Mouse (Mus musculus): Measurements from ENCODE around the gene Extl2.

Extl2 gene

DNA sequence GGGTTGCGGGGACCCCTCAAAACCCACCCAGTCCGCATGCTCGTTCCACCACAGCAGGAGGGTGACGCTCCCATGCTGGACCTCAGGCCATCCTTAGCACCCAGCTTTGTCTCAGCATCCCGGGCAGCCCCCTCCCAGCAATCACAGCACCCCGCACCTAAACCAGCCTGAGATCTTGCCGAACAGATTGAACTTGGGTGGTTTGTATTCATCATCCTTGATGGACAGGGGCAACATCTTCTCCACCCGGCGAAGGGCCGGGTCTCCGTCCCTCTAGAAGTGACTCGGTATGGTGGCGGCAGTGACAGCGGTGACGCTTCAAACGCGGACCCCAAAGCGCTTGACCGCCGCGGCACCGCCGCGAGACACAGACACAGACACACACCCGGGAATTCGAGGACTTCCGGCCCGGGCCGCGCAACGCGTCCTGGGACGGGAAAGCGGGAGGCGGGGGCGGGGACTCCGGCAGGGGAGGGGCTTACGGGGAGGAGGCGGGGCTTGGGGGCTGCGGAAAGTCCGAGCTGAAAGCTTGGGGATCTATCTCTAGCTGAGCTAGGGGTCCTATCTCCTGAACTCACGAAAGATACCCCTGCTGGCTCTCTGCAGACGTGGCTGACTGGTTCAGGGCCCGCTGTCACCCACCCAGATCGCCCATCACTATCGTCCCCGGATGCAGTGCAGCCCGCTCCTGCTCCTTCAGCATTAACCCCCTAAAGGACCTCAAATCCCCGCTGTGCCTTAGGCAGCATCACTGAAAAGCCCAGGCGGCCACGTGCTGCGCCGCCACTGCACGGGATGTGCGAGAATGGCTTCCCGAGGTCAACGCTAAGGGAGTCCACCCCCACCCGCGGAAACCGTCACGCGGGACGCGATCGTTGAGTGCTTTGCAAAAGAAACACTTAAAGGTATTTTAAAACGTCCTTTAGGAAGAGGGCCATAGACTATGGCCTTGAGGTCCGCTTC, at the start of gene Extl2, which contains the start of gene Slc30a7:
Gene Extl2 (plus strand): TSS at position 485 of the 963 bp plus-strand sequence.
Gene Slc30a7 (minus strand): TSS at position 429 of the 963 bp plus-strand sequence.
- in situ Hi-C loops (cut with MboI; ENCODE audit: unreplicated experiment in 2 of 2), result loop anchor here in 1 of 2 experiments (25.0 kb wide), 1 partner anchor 505 kb away; the partner anchor contains the start of genes Dbt and Rtca

- in situ Hi-C loops (cut with MboI; ENCODE audit: unreplicated experiment in 2 of 2), result loop anchor here in 1 of 2 experiments (25.0 kb wide), 1 partner anchor 1199 kb away; no protein-coding TSS in a partner anchor
Measured at GRCm38 (mm10) chr3:115961311-115962027, 45.8 kb upstream of the Extl2 start.

DNA sequence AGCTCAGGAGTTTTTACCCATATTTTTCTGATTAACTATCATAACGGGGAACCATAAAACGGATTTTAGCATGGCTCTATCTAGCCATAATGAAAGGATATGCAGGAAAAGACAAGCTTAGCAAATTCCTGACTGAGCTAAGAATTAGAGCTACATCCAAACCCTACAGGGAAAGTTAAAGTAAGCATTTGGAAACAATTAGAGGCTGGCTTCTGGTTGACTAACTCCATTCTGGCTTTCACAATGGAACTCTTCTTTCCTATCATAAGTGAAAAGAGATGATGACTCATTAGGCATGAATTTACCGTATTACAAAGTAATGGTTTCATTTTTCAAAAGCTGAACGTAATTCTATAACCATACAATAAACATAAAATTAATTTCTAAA, 45.2 kb upstream of the Extl2 start:
- in situ Hi-C loops (cut with MboI; ENCODE audit: unreplicated experiment in 2 of 2), result loop anchor here in 1 of 2 experiments (25.0 kb wide), 1 partner anchor 1200 kb away; no protein-coding TSS in a partner anchor

DNA sequence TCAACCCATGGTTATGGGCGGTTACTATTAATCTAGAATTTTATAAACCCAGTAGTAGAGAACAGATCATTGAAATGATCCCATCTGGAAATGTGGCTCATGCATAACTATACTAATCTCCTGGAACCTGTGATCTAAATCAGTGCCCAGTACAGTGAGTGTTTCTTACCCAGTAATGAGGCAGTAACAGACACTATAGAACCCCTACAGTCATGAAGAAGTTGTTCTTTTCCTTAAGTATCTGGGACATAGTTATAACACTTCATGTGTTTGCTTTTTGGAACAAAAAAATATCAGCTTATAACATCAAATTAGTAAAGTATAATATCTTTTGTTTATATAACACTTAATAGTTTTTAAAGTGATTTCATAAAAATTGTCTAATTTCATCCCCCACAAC, 43.7 kb upstream of the Extl2 start:
- in situ Hi-C loops (cut with MboI; ENCODE audit: unreplicated experiment in 2 of 2), result loop anchor here in 1 of 2 experiments (25.0 kb wide), 1 partner anchor 1201 kb away; no protein-coding TSS in a partner anchor

GRCm38 (mm10) chr3:115964071-115964470, 43.2 kb upstream of the Extl2 start:
- in situ Hi-C loops (cut with MboI; ENCODE audit: unreplicated experiment in 2 of 2), result loop anchor here in 1 of 2 experiments (25.0 kb wide), 1 partner anchor 1202 kb away; no protein-coding TSS in a partner anchor

- in situ Hi-C loops (cut with MboI; ENCODE audit: unreplicated experiment in 2 of 2), result loop anchor here in 1 of 2 experiments (25.0 kb wide), 1 partner anchor 1207 kb away; no protein-coding TSS in a partner anchor
Measured at GRCm38 (mm10) chr3:115968745-115969530, 38.3 kb upstream of the Extl2 start.

DNA sequence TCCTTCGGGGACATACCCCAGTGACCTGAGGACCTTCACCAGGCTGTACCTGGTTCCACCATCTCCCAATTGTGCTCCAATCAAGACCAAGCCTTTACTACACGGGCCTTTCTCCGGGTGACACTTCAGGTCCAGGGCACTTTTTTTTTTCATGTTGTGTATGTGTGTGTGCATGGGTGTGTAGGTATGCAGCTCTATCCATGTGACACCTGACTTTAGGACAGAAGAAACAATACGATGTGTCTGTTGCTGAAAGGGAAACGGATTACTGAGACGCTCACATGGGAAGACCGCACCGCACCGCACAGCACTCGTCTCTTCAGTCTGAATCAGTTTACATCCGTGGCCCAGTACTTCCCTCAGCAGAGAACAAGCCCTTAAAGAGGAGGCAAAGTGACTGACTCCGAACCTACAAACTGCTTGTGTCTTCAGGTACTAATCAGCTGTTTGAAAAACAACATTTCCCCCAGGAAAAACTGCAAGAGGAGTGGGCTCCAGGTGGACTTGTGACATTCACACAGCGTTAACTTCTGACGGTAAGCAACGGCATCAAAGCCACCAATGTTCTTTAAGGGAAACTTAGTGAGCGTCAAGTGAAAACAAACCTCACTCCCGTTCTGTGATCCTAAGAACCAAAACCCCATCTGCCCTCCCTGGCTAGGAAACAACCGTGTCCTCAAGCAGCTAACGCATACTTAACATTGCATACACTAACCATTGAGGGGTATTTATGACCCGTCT, 36.0 kb upstream of the Extl2 start:
- in situ Hi-C loops (cut with MboI; ENCODE audit: unreplicated experiment in 2 of 2), result loop anchor here in 1 of 2 experiments (10.0 to 25.0 kb wide), 3 partner anchors 256 to 1866 kb away; partner anchors contain the start of gene S1pr1

- in situ Hi-C loops (cut with MboI; ENCODE audit: unreplicated experiment in 2 of 2), result loop anchor here in 1 of 2 experiments (10.0 to 25.0 kb wide), 3 partner anchors 257 to 1867 kb away; partner anchors contain the start of gene S1pr1
Measured at GRCm38 (mm10) chr3:115971891-115972646, 35.2 kb upstream of the Extl2 start.

GRCm38 (mm10) chr3:115974228-115974627, 33.0 kb upstream of the Extl2 start:
- in situ Hi-C loops (cut with MboI; ENCODE audit: unreplicated experiment in 2 of 2), result loop anchor here in 1 of 2 experiments (10.0 to 25.0 kb wide), 3 partner anchors 259 to 1869 kb away; partner anchors contain the start of gene S1pr1

DNA sequence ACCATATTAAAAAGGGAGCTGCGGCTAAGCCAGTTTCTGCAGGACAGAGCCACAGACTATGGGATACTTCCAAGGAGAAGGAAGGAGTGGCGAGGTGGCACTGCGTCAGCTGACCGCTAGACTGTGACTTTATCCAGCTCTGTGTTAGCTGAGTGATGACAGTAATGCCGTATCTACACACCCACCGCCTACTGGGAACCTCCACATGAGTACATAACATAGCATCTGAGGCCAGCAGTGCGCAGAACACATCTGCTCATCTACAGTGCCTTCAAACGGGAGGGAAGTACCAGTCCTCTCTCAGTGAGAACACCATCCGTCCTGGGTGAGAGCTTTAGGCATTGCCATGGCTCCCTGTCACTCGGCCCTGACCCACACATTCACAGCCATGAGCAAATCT, 32.3 kb upstream of the Extl2 start:
- in situ Hi-C loops (cut with MboI; ENCODE audit: unreplicated experiment in 2 of 2), result loop anchor here (5.0 to 25.0 kb wide), 7 partner anchors 260 to 1870 kb away; partner anchors contain the start of gene S1pr1 (in 1 of the 2)

DNA sequence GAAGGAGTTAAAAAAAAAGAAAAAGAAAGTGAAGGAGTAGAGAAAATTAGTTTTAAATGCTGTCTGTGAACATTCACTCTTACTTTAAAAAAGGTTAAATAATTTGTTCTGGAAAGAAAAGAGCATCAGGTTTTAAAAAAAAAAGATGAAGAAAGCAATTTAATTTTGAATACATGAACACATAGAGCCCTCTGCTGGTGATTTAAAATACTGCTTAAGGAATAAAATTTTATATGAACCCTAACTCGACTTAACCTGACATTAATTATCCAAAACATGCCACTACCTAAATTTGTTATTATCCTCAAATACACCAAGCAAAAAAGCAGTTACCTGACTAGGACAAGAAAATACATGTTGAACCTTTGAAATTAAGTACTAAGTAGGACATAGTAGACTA, 28.3 kb upstream of the Extl2 start:
- in situ Hi-C loops (cut with MboI; ENCODE audit: unreplicated experiment in 2 of 2), result loop anchor here (5.0 to 25.0 kb wide), 6 partner anchors 264 to 1874 kb away; partner anchors contain the start of gene S1pr1 (in 1 of the 2)

GRCm38 (mm10) chr3:115983217-115983616, 24.0 kb upstream of the Extl2 start:
- in situ Hi-C loops (cut with MboI; ENCODE audit: unreplicated experiment in 2 of 2), result loop anchor here in 1 of 2 experiments (5.0 to 25.0 kb wide), 2 partner anchors 386 to 1871 kb away; no protein-coding TSS in a partner anchor

DNA sequence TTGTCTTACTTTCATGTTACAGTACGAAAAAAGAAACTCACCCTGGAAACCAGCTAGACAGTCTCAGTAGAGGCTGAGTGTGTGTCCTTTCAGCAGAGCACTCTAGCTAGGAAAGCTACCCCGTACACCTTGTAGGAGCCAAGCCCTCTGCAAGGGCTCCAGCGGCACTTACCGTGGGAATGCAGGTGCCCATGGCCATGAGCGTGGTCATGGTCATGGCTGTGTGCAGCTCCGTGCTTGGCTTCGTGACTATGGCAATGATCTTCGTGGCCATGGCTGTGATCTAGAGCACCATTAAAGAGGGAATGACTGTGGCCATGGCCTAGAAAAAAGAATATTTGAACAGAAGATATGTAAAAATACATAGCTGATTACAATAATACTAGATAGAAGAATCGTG, 22.6 kb upstream of the Extl2 start:
- in situ Hi-C loops (cut with MboI; ENCODE audit: unreplicated experiment in 2 of 2), result loop anchor here in 1 of 2 experiments (5.0 to 25.0 kb wide), 2 partner anchors 387 to 1872 kb away; no protein-coding TSS in a partner anchor

DNA sequence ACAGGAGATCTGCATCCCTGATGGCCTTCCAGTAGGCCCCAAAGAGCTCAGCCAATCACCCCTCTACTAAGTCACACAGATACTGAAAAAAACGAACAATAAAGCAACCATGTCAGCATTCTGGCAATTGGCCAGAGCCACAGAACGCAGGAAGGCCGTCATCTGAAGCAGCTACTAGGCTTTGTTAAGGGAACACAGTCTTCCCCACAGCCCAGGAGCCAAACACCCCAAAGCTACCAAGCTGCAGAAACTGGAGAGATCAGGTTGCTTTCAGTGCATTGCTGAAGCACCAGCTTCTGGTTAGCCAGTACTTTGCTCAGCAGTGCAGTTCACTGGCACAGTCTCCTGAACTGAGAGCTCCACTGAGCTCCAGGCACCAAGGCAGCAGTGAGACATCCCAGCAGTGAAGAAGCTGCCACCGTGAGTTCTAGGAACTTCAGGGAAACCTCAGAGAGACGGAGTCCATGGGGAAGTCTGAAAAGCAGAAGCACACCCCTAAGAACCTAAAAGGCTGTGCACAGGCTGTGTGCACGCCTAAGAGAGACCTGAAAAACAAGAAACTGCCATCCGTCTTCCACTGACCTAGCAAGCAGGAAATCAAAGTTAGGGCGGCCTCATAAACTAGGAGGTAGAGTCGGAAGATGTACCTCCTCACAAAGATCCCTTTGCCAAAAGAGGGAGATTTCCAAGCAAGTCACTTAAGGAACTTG, 21.9 kb upstream of the Extl2 start:
- in situ Hi-C loops (cut with MboI; ENCODE audit: unreplicated experiment in 2 of 2), result loop anchor here in 1 of 2 experiments (25.0 kb wide), 1 partner anchor 1873 kb away; no protein-coding TSS in a partner anchor

DNA sequence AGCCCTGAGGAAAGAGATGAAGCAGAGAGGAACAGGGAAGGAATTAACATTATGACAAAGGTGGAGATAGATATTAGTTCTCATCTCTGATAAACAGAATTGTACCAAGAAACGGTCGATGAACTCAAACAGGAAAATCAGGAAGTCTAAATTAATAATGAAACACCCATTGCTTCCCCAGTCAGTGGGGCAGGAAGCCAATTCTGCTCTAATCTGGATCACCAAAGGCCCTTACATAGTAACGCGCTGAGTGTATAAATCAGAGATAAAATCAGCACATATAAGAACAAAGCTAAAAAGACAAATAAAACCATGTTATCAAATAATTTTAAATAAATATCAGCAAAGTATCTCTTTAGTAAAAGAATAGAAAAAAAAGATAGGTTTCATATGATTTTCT, 15.2 kb upstream of the Extl2 start:
- in situ Hi-C loops (cut with MboI; ENCODE audit: unreplicated experiment in 2 of 2), result loop anchor here in 1 of 2 experiments (25.0 kb wide), 1 partner anchor 1880 kb away; no protein-coding TSS in a partner anchor

DNA sequence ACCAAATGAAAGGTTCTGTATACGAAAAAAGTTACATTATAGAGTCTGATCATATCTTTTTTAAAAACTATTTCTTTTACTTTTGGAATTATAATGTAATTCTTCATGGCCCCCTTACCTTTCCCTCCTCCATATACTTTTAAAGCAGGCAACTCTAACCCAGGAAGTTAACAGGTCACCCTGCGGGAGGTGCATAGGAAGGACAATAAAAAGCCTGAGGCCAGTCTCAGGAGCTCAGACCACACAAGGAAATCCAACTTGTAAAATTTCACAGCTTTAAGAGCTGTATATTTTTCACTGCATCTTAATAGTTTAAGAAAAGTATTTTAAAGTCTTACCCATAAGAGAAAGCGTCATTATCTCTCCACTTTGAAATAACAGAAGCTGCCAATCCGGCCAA, 14.7 kb upstream of the Extl2 start:
- in situ Hi-C loops (cut with MboI; ENCODE audit: unreplicated experiment in 2 of 2), result loop anchor here in 1 of 2 experiments (25.0 kb wide), 1 partner anchor 1880 kb away; no protein-coding TSS in a partner anchor

- in situ Hi-C loops (cut with MboI; ENCODE audit: unreplicated experiment in 2 of 2), result loop anchor here in 1 of 2 experiments (25.0 kb wide), 1 partner anchor 1881 kb away; no protein-coding TSS in a partner anchor
Measured at GRCm38 (mm10) chr3:115993025-115993424, 14.2 kb upstream of the Extl2 start.
